Mouse (Mus musculus): ENCODE measurements around the gene Bst1. TPM values are rescaled to one million over a fixed set of nuclear protein-coding genes. Genes with fewer than 3 reads are reported as not detected.

The Bst1 gene
- polyA plus RNA-seq, 2 experiments: 0.19 to 0.69 TPM

GRCm38 (mm10) chr5:43836590-43836989, 17.9 kb downstream of the Bst1 start:
- H3K9me3 ChIP-seq (ENCODE audit: control insufficient read depth, low read length): no peaks in the 10 kb centered on the region
- no peak overlapping the region for H3K4me2 ChIP-seq (ENCODE audit: low read depth)
- DNase-seq (ENCODE audit: low read depth in 3 of 3, low spot score in 3 of 3) (no peak), ATAC-seq (ENCODE audit: insufficient read depth) (no peak)
- H3K36me3 ChIP-seq (replicated peaks; ENCODE audit: control insufficient read depth, insufficient read depth, low read depth): no peaks in the 10 kb centered on the region
- H3K9ac ChIP-seq (replicated peaks): no peak overlapping the region
- no peak overlapping the region for H3K27ac ChIP-seq
- WGBS (ENCODE audit: insufficient replicate concordance): 72% methylated on average over 7 of the region's 7 CpGs
- H3K4me1 ChIP-seq (replicated peaks; ENCODE audit: control insufficient read depth in 2 of 2, insufficient read depth in 2 of 2, low read length in 1 of 2): no peaks in the 10 kb centered on the region
- TF ChIP-seq CTCF (IDR thresholded peaks at IDR 0.05; ENCODE audit: low read depth): peak; percentile 20; the same call in 1 of the 2 replicates
- no peak for TF ChIP-seq EP300 (IDR thresholded peaks at IDR 0.05; ENCODE audit: low read depth)
- no peak overlapping the region for H3K4me3 ChIP-seq (ENCODE audit: insufficient read depth in 1 of 2, low read depth in 2 of 2, low read length in 2 of 2)
- no peaks in the 10 kb centered on the region for H3K27me3 ChIP-seq (ENCODE audit: control insufficient read depth, insufficient read depth, low read length)

DNA sequence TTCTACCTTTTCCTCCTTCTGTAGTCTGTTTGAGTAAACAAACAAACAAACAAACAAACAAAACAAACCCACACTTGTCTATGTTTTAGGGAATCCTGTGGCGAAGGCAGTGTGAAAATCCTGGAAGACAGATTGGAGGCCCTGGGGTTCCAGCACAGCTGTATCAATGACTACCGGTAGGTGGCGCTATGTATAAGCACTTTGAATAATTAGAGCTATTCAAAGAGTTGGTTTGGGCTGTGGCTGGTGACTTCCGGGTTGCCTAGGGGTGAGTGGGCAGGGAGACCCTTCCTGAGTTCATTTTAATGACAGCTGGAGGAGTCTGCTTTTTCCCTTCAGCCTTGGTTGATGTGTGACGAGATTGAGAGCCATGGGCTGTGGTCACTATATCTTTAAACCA, 18.7 kb downstream of the Bst1 start:
- 21% methylated on average over 5 of the region's 5 CpGs for WGBS (ENCODE audit: insufficient replicate concordance)
- Histone ChIP-seq H3K4me3 (ENCODE audit: insufficient read depth in 1 of 2, low read depth in 2 of 2, low read length in 2 of 2) (no peak overlapping the region), H3K4me1 (replicated peaks; ENCODE audit: control insufficient read depth in 2 of 2, insufficient read depth in 2 of 2, low read length in 1 of 2) (no peaks in the 10 kb centered on the region), H3K36me3 (replicated peaks; ENCODE audit: control insufficient read depth, insufficient read depth, low read depth) (no peaks in the 10 kb centered on the region), H3K4me2 (ENCODE audit: low read depth) (no peak overlapping the region), H3K27me3 (ENCODE audit: control insufficient read depth, insufficient read depth, low read length) (no peaks in the 10 kb centered on the region), H3K9me3 (ENCODE audit: control insufficient read depth, low read length) (no peaks in the 10 kb centered on the region), H3K27ac (no peak overlapping the region), H3K9ac (replicated peaks) (no peak overlapping the region)
- TF ChIP-seq CTCF (IDR thresholded peaks at IDR 0.05; ENCODE audit: low read depth) (peak; percentile 73), EP300 (IDR thresholded peaks at IDR 0.05; ENCODE audit: low read depth) (no peak)
- no peak for DNase-seq (ENCODE audit: low read depth in 3 of 3, low spot score in 3 of 3)
- ATAC-seq (ENCODE audit: insufficient read depth): no peak

GRCm38 (mm10) chr5:43841144-43842010, 22.7 kb downstream of the Bst1 start:
- 32% methylated on average over 11 of the region's 11 CpGs for WGBS (ENCODE audit: insufficient replicate concordance)
- H3K27ac ChIP-seq: no peak overlapping the region
- 0 out of 4 replicates have a peak overlapping the region, but pooled peaks of 1 of the 2 experiments have one; percentile 18 for H3K4me3 ChIP-seq (ENCODE audit: insufficient read depth in 1 of 2, low read depth in 2 of 2, low read length in 2 of 2)
- TF ChIP-seq CTCF (IDR thresholded peaks at IDR 0.05; ENCODE audit: low read depth): peak; percentile 75
- no peak for TF ChIP-seq EP300 (IDR thresholded peaks at IDR 0.05; ENCODE audit: low read depth)
- peak overlapping the region; percentile 43 for H3K4me2 ChIP-seq (ENCODE audit: low read depth)
- H3K4me1 ChIP-seq (replicated peaks; ENCODE audit: control insufficient read depth in 2 of 2, insufficient read depth in 2 of 2, low read length in 1 of 2): no peaks in the 10 kb centered on the region
- no peaks in the 10 kb centered on the region for H3K36me3 ChIP-seq (replicated peaks; ENCODE audit: control insufficient read depth, insufficient read depth, low read depth)
- ATAC-seq (ENCODE audit: insufficient read depth): no peak
- no peaks in the 10 kb centered on the region for H3K27me3 ChIP-seq (ENCODE audit: control insufficient read depth, insufficient read depth, low read length)
- H3K9me3 ChIP-seq (ENCODE audit: control insufficient read depth, low read length): no peaks in the 10 kb centered on the region
- DNase-seq (ENCODE audit: low read depth in 3 of 3, low spot score in 3 of 3): peak; percentile 20 to 38 (median 37)
- no peak overlapping the region for H3K9ac ChIP-seq (replicated peaks)

- Histone ChIP-seq H3K27me3 (ENCODE audit: control insufficient read depth, insufficient read depth, low read length) (no peaks in the 10 kb centered on the region), H3K9ac (replicated peaks) (no peak overlapping the region), H3K4me2 (ENCODE audit: low read depth) (peak overlapping the region; percentile 43), H3K9me3 (ENCODE audit: control insufficient read depth, low read length) (no peaks in the 10 kb centered on the region), H3K36me3 (replicated peaks; ENCODE audit: control insufficient read depth, insufficient read depth, low read depth) (no peaks in the 10 kb centered on the region), H3K4me1 (replicated peaks; ENCODE audit: control insufficient read depth in 2 of 2, insufficient read depth in 2 of 2, low read length in 1 of 2) (no peaks in the 10 kb centered on the region), H3K27ac (no peak overlapping the region), H3K4me3 (ENCODE audit: insufficient read depth in 1 of 2, low read depth in 2 of 2, low read length in 2 of 2) (no peak overlapping the region)
- DNase-seq (ENCODE audit: low read depth in 3 of 3, low spot score in 3 of 3) (no peak), ATAC-seq (ENCODE audit: insufficient read depth) (no peak)
- 69% methylated on average over 5 of the region's 5 CpGs for WGBS (ENCODE audit: insufficient replicate concordance)
- TF ChIP-seq CTCF (IDR thresholded peaks at IDR 0.05; ENCODE audit: low read depth) (no peak), EP300 (IDR thresholded peaks at IDR 0.05; ENCODE audit: low read depth) (no peak)
Observed at GRCm38 (mm10) chr5:43842011-43842285, 23.3 kb downstream of the Bst1 start.

DNA sequence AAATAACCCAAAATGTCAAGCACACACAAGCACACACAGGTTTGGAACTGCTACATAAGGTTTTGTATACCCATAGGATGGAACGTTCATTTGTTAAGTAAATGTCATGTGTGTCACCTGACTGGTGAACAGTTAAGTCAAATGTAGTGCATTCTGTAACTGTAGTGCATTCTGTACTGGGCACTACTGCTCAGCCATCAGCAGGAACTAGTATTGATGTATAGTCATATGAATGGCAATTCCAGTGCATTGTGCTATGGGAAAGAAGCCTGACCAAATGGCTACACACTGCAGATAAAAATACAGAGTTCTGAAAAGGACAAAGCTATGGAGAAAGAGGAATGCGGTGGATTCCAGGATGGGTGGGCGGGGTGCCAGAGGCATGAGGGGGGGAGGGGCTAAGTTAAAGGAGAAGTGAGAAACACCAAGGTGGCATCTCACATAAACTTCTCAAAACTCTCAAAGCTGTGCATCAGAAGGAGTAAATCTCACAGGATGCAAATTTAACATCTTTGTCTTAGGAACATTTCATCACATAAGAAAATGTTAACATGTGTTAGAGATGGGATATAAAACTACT, 24.0 kb downstream of the Bst1 start:
- no peaks in the 10 kb centered on the region for H3K4me1 ChIP-seq (replicated peaks; ENCODE audit: control insufficient read depth in 2 of 2, insufficient read depth in 2 of 2, low read length in 1 of 2)
- no peak for ATAC-seq (ENCODE audit: insufficient read depth)
- DNase-seq (ENCODE audit: low read depth in 3 of 3, low spot score in 3 of 3): no peak
- H3K36me3 ChIP-seq (replicated peaks; ENCODE audit: control insufficient read depth, insufficient read depth, low read depth): no peaks in the 10 kb centered on the region
- no peak overlapping the region for H3K27ac ChIP-seq
- TF ChIP-seq EP300 (IDR thresholded peaks at IDR 0.05; ENCODE audit: low read depth) (no peak), CTCF (IDR thresholded peaks at IDR 0.05; ENCODE audit: low read depth) (no peak)
- WGBS (ENCODE audit: insufficient replicate concordance): 63% methylated on average over 3 of the region's 3 CpGs
- H3K27me3 ChIP-seq (ENCODE audit: control insufficient read depth, insufficient read depth, low read length): no peaks in the 10 kb centered on the region
- H3K4me3 ChIP-seq (ENCODE audit: insufficient read depth in 1 of 2, low read depth in 2 of 2, low read length in 2 of 2): no peak overlapping the region
- H3K9me3 ChIP-seq (ENCODE audit: control insufficient read depth, low read length): no peaks in the 10 kb centered on the region
- no peak overlapping the region for H3K9ac ChIP-seq (replicated peaks)
- no peak overlapping the region for H3K4me2 ChIP-seq (ENCODE audit: low read depth)
